Mouse (Mus musculus): ENCODE results near the gene Wnt8b.

The Wnt8b gene

GRCm38 (mm10) chr19:44512601-44513000 is 19.3 kb downstream of the Wnt8b start:
- no peak for DNase-seq (ENCODE audit: low read depth)

- no peak for DNase-seq (ENCODE audit: low read depth)
These were observed 20.0 kb downstream of the Wnt8b start for GRCm38 (mm10) chr19:44513054-44513833.

GRCm38 (mm10) chr19:44513921-44514482 is 20.7 kb downstream of the Wnt8b start:
- no peak for DNase-seq (ENCODE audit: low read depth)

GRCm38 (mm10) chr19:44514521-44515451 is 21.5 kb downstream of the Wnt8b start:
- DNase-seq (ENCODE audit: low read depth): no peak

- DNase-seq (ENCODE audit: low read depth): no peak
These were observed 22.5 kb downstream of the Wnt8b start for GRCm38 (mm10) chr19:44515769-44516168.

- DNase-seq (ENCODE audit: low read depth): no peak
These were observed 24.9 kb downstream of the Wnt8b start for GRCm38 (mm10) chr19:44517996-44518768.

GRCm38 (mm10) chr19:44519152-44519551 is 25.9 kb downstream of the Wnt8b start:
- DNase-seq (ENCODE audit: low read depth): no peak

- peak; percentile 27 for DNase-seq (ENCODE audit: low read depth)
These were observed 32.4 kb downstream of the Wnt8b start for GRCm38 (mm10) chr19:44525551-44526205.

GRCm38 (mm10) chr19:44530018-44530417 is 36.7 kb downstream of the Wnt8b start:
- no peak for DNase-seq (ENCODE audit: low read depth)

- DNase-seq (ENCODE audit: low read depth): no peak
These were observed 42.1 kb downstream of the Wnt8b start for GRCm38 (mm10) chr19:44535376-44535775.

- no peak for DNase-seq (ENCODE audit: low read depth)
These were observed 44.1 kb downstream of the Wnt8b start for GRCm38 (mm10) chr19:44537416-44537815.

GRCm38 (mm10) chr19:44542694-44543178 is 49.5 kb downstream of the Wnt8b start:
- DNase-seq (ENCODE audit: low read depth): no peak

- DNase-seq (ENCODE audit: low read depth): no peak
These were observed 51.1 kb downstream of the Wnt8b start for GRCm38 (mm10) chr19:44544372-44544771.

- peak; percentile 78 for DNase-seq (ENCODE audit: low read depth)
These were observed 51.5 kb downstream of the Wnt8b start for GRCm38 (mm10) chr19:44544775-44545174.

- DNase-seq (ENCODE audit: low read depth): no peak
These were observed 52.2 kb downstream of the Wnt8b start, which contains the start of gene Sec31b for GRCm38 (mm10) chr19:44545321-44546041. Sec31b (minus strand) TSS chr19:44545864.

GRCm38 (mm10) chr19:44552731-44553130 is 59.5 kb downstream of the Wnt8b start, which contains the start of gene Gm20538:
Gm20538 (minus strand) TSS chr19:44552831.
- DNase-seq (ENCODE audit: low read depth): no peak

- DNase-seq (ENCODE audit: low read depth): no peak
These were observed 60.0 kb downstream of the Wnt8b start for GRCm38 (mm10) chr19:44553286-44553685.

- no peak for DNase-seq (ENCODE audit: low read depth)
These were observed 61.2 kb downstream of the Wnt8b start for GRCm38 (mm10) chr19:44554490-44554860.

GRCm38 (mm10) chr19:44554861-44555590 is 61.8 kb downstream of the Wnt8b start, which contains the start of gene Ndufb8:
Ndufb8 (minus strand) TSS chr19:44555440.
- DNase-seq (ENCODE audit: low read depth): peak; percentile 94
